Mouse (Mus musculus) lung, embryonic 14.5 days (tissue): ENCODE measurements around the gene Fgfr1op2. TPM values are rescaled to one million over a fixed set of nuclear protein-coding genes. Genes with fewer than 3 reads are reported as not detected.

ENCODE experiments used
- ATAC-seq: fragments of 200-750 bp; cut with Nextera tagmentation; 2 replicates; pipeline ENCODE4 v1.8.0; 2017; ENCODE audit warnings: mild to moderate bottlenecking, moderate TSS enrichment, moderate library complexity; ENCODE audit not compliant: insufficient read depth
- DNase-seq: peaks from one replicate; pipeline ENCODE4 v3.0.0-alpha.2; 2015
- H3K27ac ChIP-seq: fragments of 300-500 bp; sonication (generic); 2 replicates; pipeline ENCODE4 v1.5.1; 2014; ENCODE audit warnings: low read depth, mild to moderate bottlenecking, moderate library complexity
- H3K27me3 ChIP-seq: fragments of 300-500 bp; sonication (generic); 2 replicates; pipeline ENCODE4 v1.6.1; 2014; ENCODE audit warnings: low read length, control low read depth; ENCODE audit not compliant: insufficient read depth
- H3K36me3 ChIP-seq: fragments of 300-500 bp; sonication (generic); 2 replicates; pipeline ENCODE4 v1.6.1; 2014; ENCODE audit warnings: control low read depth; ENCODE audit not compliant: insufficient read depth
- H3K4me1 ChIP-seq: fragments of 300-500 bp; sonication (generic); 2 replicates; pipeline ENCODE4 v1.6.1; 2014; ENCODE audit warnings: antibody characterized with exemption, control low read depth; ENCODE audit not compliant: insufficient read depth
- H3K4me2 ChIP-seq: fragments of 300-500 bp; sonication (generic); 2 replicates; pipeline ENCODE4 v1.6.1; 2014; ENCODE audit warnings: mild to moderate bottlenecking
- H3K4me3 ChIP-seq: fragments of 300-500 bp; sonication (generic); 2 replicates; pipeline ENCODE4 v1.5.1; 2014; ENCODE audit warnings: low read depth, low read length
- H3K9ac ChIP-seq: fragments of 300-500 bp; sonication (generic); 2 replicates; pipeline ENCODE4 v1.6.1; 2014
- H3K9me3 ChIP-seq: fragments of 300-500 bp; sonication (generic); 2 replicates; pipeline ENCODE4 v1.6.1; 2016; ENCODE audit warnings: low read depth, low read length, control low read depth
- CTCF ChIP-seq: IDR thresholded peaks from 2 replicates; pipeline ENCODE4 v1.5.1; 2016; ENCODE audit warnings: antibody characterized with exemption, low read depth
- WGBS: fragments of 180-500 bp; shearing (Covaris S2); extraction: QIAGEN DNeasy Blood & Tissue Kit; methylation state at CpG from one replicate; pipeline ENCODE4 v1.1.7; 2014; 5-methylcytosine and 5-hydroxymethylcytosine counted together
- polyA plus RNA-seq: library from polyadenylated mRNA; unstranded; fragments of >200 nt; fragmentation: Nextera tagmentation; extraction: Ambion mirVana; gene quantifications from 2 replicates; pipeline ENCODE4 v1.2.1, GENCODE M21; 2014

The Fgfr1op2 gene
- polyA plus RNA-seq, 1 experiment from 2014 or later = 108 TPM

DNA sequence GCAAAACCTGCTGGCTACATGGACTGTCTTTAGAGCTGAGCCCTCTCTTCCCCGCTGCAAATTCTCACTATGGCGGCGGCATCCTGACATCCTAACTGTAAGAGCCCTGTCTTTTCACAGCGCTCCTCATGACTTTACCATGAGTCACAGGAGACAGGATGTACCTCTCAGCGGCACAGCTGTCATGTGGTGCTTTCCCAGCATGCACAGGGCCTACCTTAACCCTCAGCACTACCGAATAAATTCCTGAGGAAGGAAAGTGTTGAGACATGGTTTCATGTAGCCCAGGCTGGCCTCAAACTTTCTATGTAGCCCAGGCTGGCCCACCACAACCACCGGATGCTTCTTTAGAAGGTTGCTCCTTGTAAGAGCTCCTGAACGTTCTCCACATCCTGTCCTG lies 38.9 kb downstream of the Fgfr1op2 start:
- H3K9ac ChIP-seq = no peak overlapping the region

DNA sequence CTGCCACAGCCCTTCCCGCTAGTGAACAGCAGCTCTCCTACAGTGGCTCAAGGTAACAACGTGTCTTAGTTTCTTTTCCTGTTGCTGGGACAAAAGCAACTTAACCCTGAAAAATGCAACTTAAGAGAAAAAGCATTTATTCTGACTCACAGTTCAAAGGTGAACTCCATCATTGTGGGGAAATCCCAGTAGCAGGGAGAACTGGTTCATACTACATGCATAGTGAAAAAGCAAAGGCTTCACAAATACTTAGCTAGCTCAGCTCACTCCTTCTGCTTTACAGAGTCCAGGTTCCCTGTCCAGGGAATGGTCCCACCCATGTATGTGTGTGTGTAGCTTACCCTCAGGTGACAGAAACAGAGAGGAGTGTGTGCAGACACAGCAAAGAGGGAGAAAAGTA lies 39.7 kb downstream of the Fgfr1op2 start:
- H3K36me3 ChIP-seq = peaks cover 54% of the 10 kb centered on the region; the same call in 1 of the 2 replicates
- TF ChIP-seq CTCF = no peak
- no peak for DNase-seq
- no peak overlapping the region for H3K4me2 ChIP-seq
- no peak overlapping the region for H3K4me3 ChIP-seq
- H3K9me3 ChIP-seq = no peaks in the 10 kb centered on the region
- no peaks in the 10 kb centered on the region for H3K27me3 ChIP-seq
- no peak overlapping the region for H3K27ac ChIP-seq
- ATAC-seq = no peak
- WGBS = 89% methylated on average over 2 of the region's 2 CpGs
- H3K9ac ChIP-seq = no peak overlapping the region
- H3K4me1 ChIP-seq = no peaks in the 10 kb centered on the region

More for the DNA sequence above, 38.9 kb downstream of the Fgfr1op2 start:
- Histone ChIP-seq H3K4me1 (no peaks in the 10 kb centered on the region), H3K36me3 (peaks cover 52% of the 10 kb centered on the region; the same call in 1 of the 2 replicates), H3K4me3 (no peak overlapping the region), H3K27me3 (no peaks in the 10 kb centered on the region), H3K4me2 (no peak overlapping the region), H3K27ac (no peak overlapping the region), H3K9me3 (no peaks in the 10 kb centered on the region)
- 92% methylated on average over 8 of the region's 8 CpGs for WGBS
- no peak for ATAC-seq
- DNase-seq = no peak
- no peak for TF ChIP-seq CTCF

DNA sequence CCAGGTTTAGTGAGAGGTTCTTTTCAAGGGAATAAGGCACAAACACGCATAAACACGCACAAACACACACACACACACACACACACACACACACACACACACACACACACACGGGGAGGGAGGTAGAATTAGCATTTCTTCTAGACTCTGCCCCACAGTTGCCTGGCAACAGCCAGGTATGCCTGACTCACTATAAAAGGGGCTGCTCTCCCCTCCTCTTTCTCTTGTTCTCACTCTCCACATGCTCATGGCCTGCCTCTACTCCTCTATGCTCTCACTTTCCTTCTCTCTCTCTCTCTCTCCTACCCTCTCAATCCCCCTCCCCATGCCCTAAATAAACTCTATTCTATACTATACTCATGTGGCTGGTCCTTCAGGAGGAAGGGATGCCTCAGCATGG lies 51.1 kb downstream of the Fgfr1op2 start:
- Histone ChIP-seq H3K27me3 (no peaks in the 10 kb centered on the region), H3K4me3 (no peak overlapping the region), H3K27ac (no peak overlapping the region), H3K4me2 (no peak overlapping the region), H3K9ac (no peak overlapping the region), H3K4me1 (peaks cover 3% of the 10 kb centered on the region; the same call in 1 of the 2 replicates), H3K9me3 (no peaks in the 10 kb centered on the region), H3K36me3 (no peaks in the 10 kb centered on the region)
- ATAC-seq (no peak), DNase-seq (no peak)
- TF ChIP-seq CTCF = no peak
- 77% methylated on average over 3 of the region's 3 CpGs for WGBS

DNA sequence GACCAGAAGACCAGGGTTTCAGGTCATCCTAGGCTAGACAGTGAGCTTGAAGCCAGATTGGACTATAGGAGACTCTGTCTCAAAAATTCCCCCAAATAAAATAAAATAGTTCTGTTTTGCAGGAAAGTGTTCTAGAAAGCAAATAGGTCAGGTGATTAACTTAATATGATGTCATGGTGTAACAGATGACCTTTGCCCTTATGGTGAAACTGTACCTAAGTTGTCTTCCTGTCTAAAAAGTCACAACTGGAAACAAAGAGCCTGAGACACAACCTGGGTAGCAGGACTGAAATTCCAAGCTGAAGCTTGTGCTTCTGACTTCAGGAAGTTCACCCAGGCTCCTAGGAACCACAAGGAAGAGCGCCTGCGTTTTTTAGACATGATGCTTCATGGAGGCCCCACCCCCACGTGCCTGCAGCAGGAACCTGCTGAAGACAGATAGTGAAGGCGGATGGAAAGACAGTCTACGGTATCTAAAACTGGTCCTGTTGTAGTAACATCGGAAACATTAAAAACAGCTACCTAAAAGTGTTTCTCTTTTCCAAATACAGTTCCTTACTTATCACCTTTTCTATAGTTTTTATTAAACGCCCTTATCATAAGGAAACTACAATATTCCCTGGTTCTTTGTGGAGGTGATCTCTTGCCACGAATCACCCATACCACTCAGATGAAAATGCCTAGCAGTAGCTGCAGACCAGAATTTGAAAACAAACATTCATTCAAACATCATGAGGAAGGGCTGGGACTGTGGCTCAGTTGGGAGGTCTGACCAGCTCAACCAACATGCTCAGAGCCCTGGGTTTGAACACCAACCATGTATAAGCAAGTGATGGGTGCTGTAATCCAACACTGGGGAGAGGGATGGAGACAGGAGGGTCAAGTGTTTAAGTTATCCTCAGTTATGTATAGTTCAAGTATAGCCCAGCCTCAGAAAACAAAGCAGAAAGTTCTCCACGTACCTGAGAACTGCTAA lies 53.1 kb downstream of the Fgfr1op2 start:
- Histone ChIP-seq H3K27ac (peak overlapping the region; percentile 32; the same call in 1 of the 2 replicates), H3K4me3 (no peak overlapping the region), H3K27me3 (no peaks in the 10 kb centered on the region), H3K4me1 (peaks cover 3% of the 10 kb centered on the region; the same call in 1 of the 2 replicates), H3K36me3 (no peaks in the 10 kb centered on the region), H3K9me3 (no peaks in the 10 kb centered on the region), H3K4me2 (no peak overlapping the region; the same call in 1 of the 2 replicates), H3K9ac (no peak overlapping the region)
- no peak for DNase-seq
- TF ChIP-seq CTCF = no peak
- 68% methylated on average over 9 of the region's 9 CpGs for WGBS
- no peak for ATAC-seq

DNA sequence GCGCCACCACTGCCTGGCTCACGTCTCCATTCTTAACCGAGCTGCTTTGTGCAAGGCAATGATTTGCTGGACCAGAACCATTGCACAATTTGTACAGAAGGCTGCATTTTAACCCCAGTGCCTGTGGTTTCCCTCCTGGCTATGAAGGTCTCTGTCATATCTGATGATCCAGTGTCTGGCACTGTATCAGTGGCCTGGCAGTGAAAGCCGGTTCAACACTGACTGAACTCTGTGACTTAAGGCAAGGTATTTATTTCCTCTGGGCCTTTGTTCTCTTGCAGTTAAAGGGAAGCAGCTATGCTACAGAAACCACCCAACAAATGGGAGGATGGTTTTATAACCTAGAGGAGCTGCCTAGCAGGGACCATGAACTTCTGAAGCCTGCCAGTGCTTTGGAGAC lies 54.0 kb downstream of the Fgfr1op2 start:
- H3K27ac ChIP-seq = no peak overlapping the region
- peaks cover 3% of the 10 kb centered on the region; the same call in 1 of the 2 replicates for H3K4me1 ChIP-seq
- H3K36me3 ChIP-seq = no peaks in the 10 kb centered on the region
- no peak overlapping the region for H3K4me3 ChIP-seq
- H3K27me3 ChIP-seq = no peaks in the 10 kb centered on the region
- ATAC-seq = no peak
- 86% methylated on average over 4 of the region's 4 CpGs for WGBS
- no peak for TF ChIP-seq CTCF
- H3K9ac ChIP-seq = no peak overlapping the region
- H3K4me2 ChIP-seq = no peak overlapping the region
- H3K9me3 ChIP-seq = no peaks in the 10 kb centered on the region
- no peak for DNase-seq

DNA sequence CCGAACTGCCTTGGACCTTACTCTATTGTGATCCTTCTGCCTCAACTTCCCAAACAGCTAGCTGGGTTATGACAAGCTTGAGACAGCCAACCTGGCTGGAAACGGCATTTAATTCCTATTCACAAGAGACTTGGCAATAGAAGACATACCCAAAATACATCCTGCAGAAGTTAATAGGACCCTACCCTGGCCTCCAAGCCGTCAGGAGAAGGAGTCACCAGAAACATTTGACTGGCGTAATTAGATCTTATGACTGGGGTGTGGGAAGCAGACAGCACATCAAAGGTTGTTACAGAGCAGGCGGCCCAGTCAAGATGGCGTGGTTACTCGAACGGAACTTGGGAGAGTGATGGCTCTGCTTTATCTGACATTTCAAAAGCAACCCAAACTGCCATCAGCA lies 54.8 kb downstream of the Fgfr1op2 start:
- Histone ChIP-seq H3K9me3 (no peaks in the 10 kb centered on the region), H3K27me3 (no peaks in the 10 kb centered on the region), H3K4me1 (peaks cover 3% of the 10 kb centered on the region; the same call in 1 of the 2 replicates), H3K27ac (no peak overlapping the region), H3K36me3 (no peaks in the 10 kb centered on the region), H3K4me2 (no peak overlapping the region), H3K9ac (no peak overlapping the region), H3K4me3 (no peak overlapping the region)
- DNase-seq (no peak), ATAC-seq (no peak)
- WGBS = 68% methylated on average over 8 of the region's 8 CpGs
- TF ChIP-seq CTCF = no peak

DNA sequence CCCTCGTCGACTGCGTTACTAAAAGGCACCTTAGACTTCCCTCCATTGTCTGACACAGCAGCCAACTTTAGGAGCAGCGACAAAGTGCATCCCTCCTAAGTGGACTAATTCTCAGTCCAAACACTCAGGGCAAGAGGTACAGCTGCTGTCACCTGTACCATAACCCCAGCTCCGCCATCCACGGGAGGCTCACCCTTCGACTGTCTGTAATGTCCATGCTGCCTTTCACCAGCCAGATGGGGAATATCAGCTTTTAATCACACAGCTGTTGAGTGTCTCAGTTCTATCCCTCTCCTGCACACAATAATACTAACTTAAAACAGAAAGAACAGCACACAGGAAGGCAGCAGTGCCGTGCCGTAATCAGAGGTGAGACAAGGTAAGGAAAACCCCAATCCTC lies 55.4 kb downstream of the Fgfr1op2 start:
- TF ChIP-seq CTCF = no peak
- Histone ChIP-seq H3K36me3 (no peaks in the 10 kb centered on the region), H3K9me3 (no peaks in the 10 kb centered on the region), H3K4me1 (peaks cover 3% of the 10 kb centered on the region; the same call in 1 of the 2 replicates), H3K27me3 (no peaks in the 10 kb centered on the region), H3K9ac (no peak overlapping the region), H3K27ac (no peak overlapping the region), H3K4me3 (no peak overlapping the region), H3K4me2 (0 out of 2 replicates have a peak overlapping the region, but pooled peaks have one; percentile 8)
- no peak for DNase-seq
- no peak for ATAC-seq
- WGBS = 67% methylated on average over 9 of the region's 9 CpGs
